Mouse (Mus musculus): ENCODE results near the gene Ap5s1.

Ap5s1 gene

GRCm38 (mm10) chr2:131186771-131187601 lies 19.9 kb upstream of the Ap5s1 start, which contains the start of the genes Cdc25b and Spef1:
Gene Cdc25b (plus strand): TSS chr2:131186949.
Gene Spef1 (minus strand): TSS chr2:131187282.
- in situ Hi-C loops (cut with MboI; ENCODE audit: low sequenced_read_pairs) = no loop called here

- in situ Hi-C loops (cut with MboI; ENCODE audit: low sequenced_read_pairs) = no loop called here
These were observed 19.3 kb upstream of the Ap5s1 start for GRCm38 (mm10) chr2:131187602-131187922.

GRCm38 (mm10) chr2:131188311-131188710 lies 18.6 kb upstream of the Ap5s1 start:
- in situ Hi-C loops (cut with MboI; ENCODE audit: low sequenced_read_pairs) = no loop called here

GRCm38 (mm10) chr2:131189521-131190309 lies 17.2 kb upstream of the Ap5s1 start:
- in situ Hi-C loops (cut with MboI; ENCODE audit: low sequenced_read_pairs) = no loop called here

- in situ Hi-C loops (cut with MboI; ENCODE audit: low sequenced_read_pairs) = no loop called here
These were observed 16.4 kb upstream of the Ap5s1 start for GRCm38 (mm10) chr2:131190344-131191004.

GRCm38 (mm10) chr2:131191005-131191390 lies 15.9 kb upstream of the Ap5s1 start:
- in situ Hi-C loops (cut with MboI; ENCODE audit: low sequenced_read_pairs) = no loop called here

GRCm38 (mm10) chr2:131196606-131197316 lies 10.1 kb upstream of the Ap5s1 start:
- in situ Hi-C loops (cut with MboI; ENCODE audit: low sequenced_read_pairs) = no loop called here

GRCm38 (mm10) chr2:131200710-131201109 lies 6.2 kb upstream of the Ap5s1 start:
- in situ Hi-C loops (cut with MboI; ENCODE audit: low sequenced_read_pairs) = no loop called here

GRCm38 (mm10) chr2:131201262-131201661 lies 5.6 kb upstream of the Ap5s1 start:
- in situ Hi-C loops (cut with MboI; ENCODE audit: low sequenced_read_pairs) = no loop called here

GRCm38 (mm10) chr2:131203816-131204409 lies 3.0 kb upstream of the Ap5s1 start:
- in situ Hi-C loops (cut with MboI; ENCODE audit: low sequenced_read_pairs) = no loop called here

GRCm38 (mm10) chr2:131204410-131204981 lies 2.4 kb upstream of the Ap5s1 start:
- in situ Hi-C loops (cut with MboI; ENCODE audit: low sequenced_read_pairs) = no loop called here

- in situ Hi-C loops (cut with MboI; ENCODE audit: low sequenced_read_pairs) = no loop called here
These were observed 1.2 kb upstream of the Ap5s1 start for GRCm38 (mm10) chr2:131205521-131206182.

- in situ Hi-C loops (cut with MboI; ENCODE audit: low sequenced_read_pairs) = no loop called here
These were observed 1.5 kb downstream of the Ap5s1 start for GRCm38 (mm10) chr2:131208356-131208755.

- in situ Hi-C loops (cut with MboI; ENCODE audit: low sequenced_read_pairs) = no loop called here
These were observed 2.4 kb downstream of the Ap5s1 start for GRCm38 (mm10) chr2:131209125-131209795.

- in situ Hi-C loops (cut with MboI; ENCODE audit: low sequenced_read_pairs) = no loop called here
These were observed 3.3 kb downstream of the Ap5s1 start for GRCm38 (mm10) chr2:131209969-131210792.

GRCm38 (mm10) chr2:131211026-131211615 lies 4.2 kb downstream of the Ap5s1 start:
- in situ Hi-C loops (cut with MboI; ENCODE audit: low sequenced_read_pairs) = no loop called here

- in situ Hi-C loops (cut with MboI; ENCODE audit: low sequenced_read_pairs) = no loop called here
These were observed 6.9 kb downstream of the Ap5s1 start for GRCm38 (mm10) chr2:131213773-131214172.

Data from CH12F3 (cell line).